Mouse (Mus musculus) liver, embryonic 16.5 days (tissue): ENCODE data around the gene Rab17. TPM values are rescaled to one million over a fixed set of nuclear protein-coding genes. Genes with fewer than 3 reads are reported as not detected.
A peak's percentile ranks its signal among the peaks of the same experiment; 100 is the strongest.

Experiments used
- ATAC-seq: fragments of 200-750 bp; cut with Nextera tagmentation; 2 replicates; pipeline ENCODE4 v1.8.0; 2017; ENCODE audit warnings: low read depth, mild to moderate bottlenecking, moderate number of reproducible peaks, moderate library complexity
- H3K27ac ChIP-seq: fragments of 300-500 bp; sonication (generic); 2 replicates; pipeline ENCODE4 v1.5.1; 2014; ENCODE audit warnings: mild to moderate bottlenecking, low read length
- H3K27me3 ChIP-seq: fragments of 300-500 bp; sonication (generic); 2 replicates; pipeline ENCODE4 v1.6.1; 2014; ENCODE audit warnings: low read depth, low read length, mixed read lengths; ENCODE audit not compliant: control insufficient read depth, insufficient read depth
- H3K36me3 ChIP-seq: fragments of 300-500 bp; sonication (generic); 2 replicates; pipeline ENCODE4 v1.6.1; 2014; ENCODE audit warnings: mild to moderate bottlenecking; ENCODE audit not compliant: control insufficient read depth, insufficient read depth
- H3K4me1 ChIP-seq: fragments of 300-500 bp; sonication (generic); 2 replicates; pipeline ENCODE4 v1.6.1; 2014; ENCODE audit warnings: low read depth, low read length, mixed read lengths; ENCODE audit not compliant: control insufficient read depth
- H3K4me2 ChIP-seq: fragments of 300-500 bp; sonication (generic); 2 replicates; pipeline ENCODE4 v1.6.1; 2014; ENCODE audit warnings: low read depth, low read length, mixed read lengths
- H3K4me3 ChIP-seq: fragments of 300-500 bp; sonication (generic); 2 replicates; pipeline ENCODE4 v1.5.1; 2014; ENCODE audit warnings: low read depth, mild to moderate bottlenecking, low read length
- H3K9ac ChIP-seq: fragments of 300-500 bp; sonication (generic); 2 replicates; pipeline ENCODE4 v1.6.1; 2014; ENCODE audit warnings: low read depth, low read length
- H3K9me3 ChIP-seq: fragments of 300-500 bp; sonication (generic); replicated peaks from 2 replicates; pipeline ENCODE4 v1.6.1; 2016; ENCODE audit warnings: low read length; ENCODE audit not compliant: control insufficient read depth
- WGBS: fragments of 180-500 bp; shearing (Covaris S2); extraction: QIAGEN DNeasy Blood & Tissue Kit; methylation state at CpG from one replicate; pipeline ENCODE4 v1.1.7; 2014; ENCODE audit not compliant: insufficient replicate concordance; 5-methylcytosine and 5-hydroxymethylcytosine counted together
- polyA plus RNA-seq: library from polyadenylated mRNA; unstranded; fragments of >200 nt; fragmentation: Nextera tagmentation; extraction: Ambion mirVana; gene quantifications from 2 replicates; pipeline ENCODE4 v1.2.1, GENCODE M21; 2015

Rab17 gene
- 5.7 and 7.4 TPM in 2 replicates for polyA plus RNA-seq

DNA sequence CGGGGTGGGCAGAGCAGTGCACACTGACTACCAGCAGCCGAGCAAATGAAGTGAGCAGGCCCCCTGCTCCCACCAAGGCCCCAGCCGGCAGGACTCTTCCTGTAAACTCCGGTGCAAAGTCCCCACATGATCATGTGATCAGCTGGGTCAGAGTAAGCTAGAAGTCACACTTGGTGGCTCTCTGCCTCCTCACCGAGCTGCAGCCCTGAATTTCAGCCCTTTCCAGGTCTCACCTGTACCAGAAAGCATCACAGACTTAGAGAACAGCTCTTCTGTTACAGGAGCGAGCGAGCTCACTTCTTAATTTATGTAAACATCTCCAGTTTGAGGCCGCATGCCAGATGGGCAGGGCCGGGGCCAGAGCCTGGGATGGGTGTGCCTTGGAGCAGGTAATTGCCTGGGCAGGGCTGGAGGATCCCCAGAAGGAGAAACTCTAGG, at the start of gene Rab17:
Rab17 (minus strand) TSS at position 315 of the 438 bp plus-strand sequence.
- peak within 1 kb of the TSS; percentile 41; the same call in 1 of the 2 replicates for H3K9ac ChIP-seq
- 26% methylated on average over 9 of the region's 9 CpGs for WGBS

GRCm38 (mm10) chr1:91017111-91017758, 47.8 kb upstream of the Rab17 start:
- ATAC-seq = peak; percentile 16; the same call in 1 of the 2 replicates
- H3K27ac ChIP-seq = no peak overlapping the region
- WGBS = 42% methylated on average over 20 of the region's 20 CpGs

More for the DNA sequence above, at the start of gene Rab17:
- no peaks in the 10 kb centered on the region; the same call in 1 of the 2 replicates for H3K4me1 ChIP-seq
- H3K4me2 ChIP-seq = peak within 1 kb of the TSS; percentile 41
- H3K9me3 ChIP-seq = no peaks in the 10 kb centered on the region
- peak within 1 kb of the TSS; percentile 48 for H3K4me3 ChIP-seq
- H3K36me3 ChIP-seq = no peaks in the 10 kb centered on the region
- H3K27me3 ChIP-seq = no peaks in the 10 kb centered on the region
- no peak within 1 kb of the TSS for H3K27ac ChIP-seq
- ATAC-seq = peak; percentile 71

DNA sequence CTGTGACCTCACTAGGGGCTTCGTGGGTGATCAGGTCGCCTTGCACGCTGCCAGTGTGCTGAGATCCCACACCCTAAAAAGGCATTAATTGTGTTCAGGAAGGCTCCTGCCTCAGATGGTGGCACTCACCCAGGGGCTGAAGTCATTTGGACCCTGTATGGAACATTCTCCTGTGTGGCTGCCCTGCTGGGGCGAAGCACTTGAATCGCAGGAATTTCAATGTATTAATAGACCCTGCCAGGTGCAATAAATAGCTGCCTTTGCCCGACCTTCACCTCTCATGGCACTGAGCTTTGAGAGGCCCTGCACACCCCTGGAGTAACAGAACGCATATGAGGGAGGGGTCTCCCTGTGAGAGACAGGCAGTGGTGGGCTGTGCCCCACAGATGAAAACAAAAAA, 46.1 kb upstream of the Rab17 start:
- Histone ChIP-seq H3K27ac (no peak overlapping the region), H3K9me3 (no peaks in the 10 kb centered on the region), H3K4me3 (no peak overlapping the region), H3K9ac (no peak overlapping the region), H3K27me3 (no peaks in the 10 kb centered on the region), H3K36me3 (no peaks in the 10 kb centered on the region), H3K4me2 (no peak overlapping the region), H3K4me1 (no peaks in the 10 kb centered on the region; the same call in 1 of the 2 replicates)
- no peak for ATAC-seq
- 72% methylated on average over 7 of the region's 7 CpGs for WGBS

More at GRCm38 (mm10) chr1:91017111-91017758, 47.8 kb upstream of the Rab17 start:
- H3K4me3 ChIP-seq = no peak overlapping the region
- peak overlapping the region; percentile 26 for H3K4me2 ChIP-seq
- H3K4me1 ChIP-seq = no peaks in the 10 kb centered on the region
- no peaks in the 10 kb centered on the region for H3K27me3 ChIP-seq
- no peaks in the 10 kb centered on the region for H3K36me3 ChIP-seq
- no peak overlapping the region for H3K9ac ChIP-seq
- H3K9me3 ChIP-seq = no peaks in the 10 kb centered on the region

DNA sequence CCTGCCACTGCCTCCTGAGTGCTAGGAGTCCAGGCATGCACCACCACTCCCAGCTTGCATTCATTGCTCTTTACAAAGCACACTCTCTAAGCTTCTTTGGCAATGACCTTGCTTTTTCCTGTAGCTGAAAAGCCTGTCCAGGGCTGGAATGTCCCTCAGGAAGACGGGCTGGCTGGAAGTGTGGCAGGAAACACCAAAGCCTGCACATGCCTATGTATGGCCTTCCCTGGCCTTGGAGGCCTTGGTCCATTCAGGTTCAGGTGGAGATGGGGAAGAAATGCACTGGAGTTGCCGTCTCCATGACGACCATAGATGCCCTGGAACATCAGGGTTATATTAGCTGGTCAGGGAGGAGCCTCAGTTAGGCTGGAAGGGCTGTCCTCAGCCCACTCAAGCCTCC, 44.3 kb upstream of the Rab17 start:
- H3K4me3 ChIP-seq = no peak overlapping the region
- H3K4me2 ChIP-seq = no peak overlapping the region
- whole genome bisulfite sequencing = 56% methylated on average over 3 of the region's 3 CpGs
- no peaks in the 10 kb centered on the region for H3K9me3 ChIP-seq
- no peak overlapping the region for H3K27ac ChIP-seq
- no peaks in the 10 kb centered on the region for H3K27me3 ChIP-seq
- no peak overlapping the region for H3K9ac ChIP-seq
- no peak for ATAC-seq
- no peaks in the 10 kb centered on the region; the same call in none of the 2 replicates for H3K4me1 ChIP-seq
- H3K36me3 ChIP-seq = no peaks in the 10 kb centered on the region

DNA sequence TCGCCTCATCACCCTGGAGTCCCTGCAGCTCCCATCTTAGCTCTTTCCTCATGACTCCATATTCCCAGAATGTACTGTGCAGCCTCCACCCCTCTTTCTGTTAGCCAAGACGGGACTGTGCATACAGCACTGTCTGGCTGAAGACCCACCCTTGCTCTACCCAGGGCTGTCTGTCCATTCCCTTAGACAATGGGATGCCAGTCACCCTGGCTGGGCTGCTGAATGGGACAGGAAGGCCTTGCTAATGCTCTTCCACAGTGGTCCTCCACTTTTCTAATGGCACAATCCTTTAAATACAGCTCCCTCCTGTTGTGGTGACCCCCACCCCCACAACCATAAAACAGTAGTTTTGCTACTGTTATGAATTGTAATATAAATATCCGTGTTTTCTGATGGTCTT, 41.9 kb upstream of the Rab17 start:
- 55% methylated on average over 3 of the region's 3 CpGs for WGBS

GRCm38 (mm10) chr1:91010716-91011115, 41.3 kb upstream of the Rab17 start:
- no peaks in the 10 kb centered on the region; the same call in none of the 2 replicates for H3K4me1 ChIP-seq
- no peak overlapping the region for H3K9ac ChIP-seq
- no peak for ATAC-seq
- H3K27me3 ChIP-seq = no peaks in the 10 kb centered on the region
- 43% methylated on average over 2 of the region's 2 CpGs for WGBS
- H3K9me3 ChIP-seq = no peaks in the 10 kb centered on the region
- H3K4me3 ChIP-seq = no peak overlapping the region
- H3K36me3 ChIP-seq = no peaks in the 10 kb centered on the region
- no peak overlapping the region for H3K4me2 ChIP-seq
- no peak overlapping the region for H3K27ac ChIP-seq

More for the DNA sequence above, 41.9 kb upstream of the Rab17 start:
- Histone ChIP-seq H3K9ac (no peak overlapping the region), H3K36me3 (no peaks in the 10 kb centered on the region), H3K27me3 (no peaks in the 10 kb centered on the region), H3K9me3 (no peaks in the 10 kb centered on the region), H3K4me3 (no peak overlapping the region), H3K4me1 (no peaks in the 10 kb centered on the region; the same call in none of the 2 replicates), H3K4me2 (no peak overlapping the region), H3K27ac (no peak overlapping the region)
- no peak for ATAC-seq

DNA sequence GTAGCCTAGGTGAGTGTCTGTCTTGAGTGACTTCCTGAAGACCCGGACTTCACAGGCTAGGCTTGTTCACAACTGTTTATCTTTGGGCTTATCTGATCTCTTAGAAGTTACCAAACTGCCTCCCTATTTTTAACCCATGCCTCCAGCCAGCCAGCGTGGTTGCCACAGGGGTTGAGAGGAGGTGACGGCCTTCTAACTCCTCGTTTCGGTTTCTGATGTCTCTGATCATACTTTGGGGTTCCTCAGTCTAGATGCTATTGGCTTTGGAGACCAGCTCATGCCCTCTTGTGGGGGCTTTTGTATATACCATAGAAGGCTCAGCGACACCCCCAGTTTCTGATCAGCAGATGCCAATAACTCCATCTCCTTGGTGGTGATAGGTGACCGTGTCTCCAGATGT, 40.8 kb upstream of the Rab17 start:
- Histone ChIP-seq H3K36me3 (no peaks in the 10 kb centered on the region), H3K27me3 (no peaks in the 10 kb centered on the region), H3K27ac (no peak overlapping the region), H3K4me1 (no peaks in the 10 kb centered on the region; the same call in none of the 2 replicates), H3K4me3 (no peak overlapping the region), H3K9me3 (no peaks in the 10 kb centered on the region), H3K4me2 (no peak overlapping the region), H3K9ac (no peak overlapping the region)
- 44% methylated on average over 7 of the region's 7 CpGs for WGBS
- ATAC-seq = no peak

DNA sequence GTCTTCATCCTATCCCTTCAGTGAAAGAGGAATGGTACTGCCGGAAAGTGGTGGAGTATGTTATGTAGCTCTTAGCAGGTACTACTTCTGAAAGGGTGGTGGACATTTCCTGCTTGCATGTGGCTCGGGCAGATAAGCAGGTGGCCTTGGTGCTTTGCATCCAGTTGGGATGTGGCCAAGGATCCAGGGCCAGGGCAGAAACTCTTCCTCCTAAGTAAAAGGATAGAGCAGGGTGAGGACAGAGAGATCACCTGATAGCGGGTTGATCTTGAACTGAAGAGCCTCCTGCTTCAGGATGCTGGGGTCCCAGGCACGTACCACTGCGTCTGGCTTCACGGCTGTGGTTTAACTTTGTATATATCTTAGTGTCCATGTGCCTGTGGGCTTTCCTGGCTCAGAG, 39.8 kb upstream of the Rab17 start:
- 56% methylated on average over 6 of the region's 6 CpGs for WGBS
- no peaks in the 10 kb centered on the region for H3K36me3 ChIP-seq
- ATAC-seq = no peak
- H3K27ac ChIP-seq = no peak overlapping the region
- H3K4me1 ChIP-seq = no peaks in the 10 kb centered on the region; the same call in none of the 2 replicates
- no peaks in the 10 kb centered on the region for H3K9me3 ChIP-seq
- no peak overlapping the region for H3K9ac ChIP-seq
- H3K4me3 ChIP-seq = no peak overlapping the region
- H3K27me3 ChIP-seq = no peaks in the 10 kb centered on the region
- H3K4me2 ChIP-seq = no peak overlapping the region

DNA sequence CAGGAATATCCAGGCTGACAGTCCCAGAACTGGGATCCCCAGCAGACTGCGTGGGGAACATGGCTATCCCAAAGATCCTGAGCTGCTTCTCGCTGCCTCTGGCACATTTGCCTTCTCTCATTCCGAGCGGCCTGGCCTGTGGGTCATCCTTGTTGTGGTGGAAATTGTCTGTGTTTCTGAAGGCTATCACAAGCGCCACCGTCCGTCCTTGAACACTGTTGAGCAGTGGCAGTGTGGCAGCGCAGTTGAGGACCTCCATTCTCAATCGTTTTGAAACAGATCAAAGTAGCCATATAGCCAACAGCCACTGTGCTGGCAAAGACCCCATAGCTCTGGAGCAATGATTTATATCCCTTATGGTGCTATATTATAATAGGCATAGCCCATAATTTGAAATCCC, 39.3 kb upstream of the Rab17 start:
- no peak overlapping the region for H3K4me2 ChIP-seq
- H3K9ac ChIP-seq = no peak overlapping the region
- no peaks in the 10 kb centered on the region; the same call in none of the 2 replicates for H3K4me1 ChIP-seq
- ATAC-seq = no peak
- no peaks in the 10 kb centered on the region for H3K9me3 ChIP-seq
- H3K4me3 ChIP-seq = no peak overlapping the region
- H3K27me3 ChIP-seq = no peaks in the 10 kb centered on the region
- no peak overlapping the region for H3K27ac ChIP-seq
- 77% methylated on average over 9 of the region's 9 CpGs for WGBS
- no peaks in the 10 kb centered on the region for H3K36me3 ChIP-seq
